Mouse (Mus musculus) hindbrain, embryonic 11.5 days (tissue): ENCODE results near the gene Stard3. TPM values are rescaled to one million over a fixed set of nuclear protein-coding genes. Genes with fewer than 3 reads are reported as not detected.

Source experiments
- ATAC-seq: fragments of 200-750 bp; cut with Nextera tagmentation; 2 replicates; pipeline ENCODE4 v1.8.0; 2017; ENCODE audit warnings: mild to moderate bottlenecking, moderate TSS enrichment, moderate library complexity; ENCODE audit not compliant: low FRiP score
- DNase-seq: peaks from one replicate; pipeline ENCODE4 v3.0.0-alpha.2; 2015; ENCODE audit warnings: low spot score
- H3K27ac ChIP-seq: fragments of 300-500 bp; sonication (generic); 2 replicates; pipeline ENCODE4 v1.5.1; 2014; ENCODE audit warnings: mild to moderate bottlenecking, low read depth, low read length
- H3K27me3 ChIP-seq: fragments of 300-500 bp; sonication (generic); 2 replicates; pipeline ENCODE4 v1.6.1; 2014; ENCODE audit warnings: mild to moderate bottlenecking, low read length, moderate library complexity, mixed read lengths; ENCODE audit not compliant: control insufficient read depth, insufficient read depth
- H3K36me3 ChIP-seq: fragments of 300-500 bp; sonication (generic); 2 replicates; pipeline ENCODE4 v1.6.1; 2014; ENCODE audit warnings: mild to moderate bottlenecking, low read length, moderate library complexity, mixed read lengths; ENCODE audit not compliant: control insufficient read depth, insufficient read depth
- H3K4me1 ChIP-seq: fragments of 300-500 bp; sonication (generic); replicated peaks from 2 replicates; pipeline ENCODE4 v1.6.1; 2014; ENCODE audit warnings: low read length, mixed read lengths; ENCODE audit not compliant: control insufficient read depth, insufficient read depth
- H3K4me2 ChIP-seq: fragments of 300-500 bp; sonication (generic); replicated peaks from 2 replicates; pipeline ENCODE4 v1.6.1; 2014; ENCODE audit warnings: mild to moderate bottlenecking, low read depth, low read length
- H3K4me3 ChIP-seq: fragments of 300-500 bp; sonication (generic); 2 replicates; pipeline ENCODE4 v1.5.1; 2014; ENCODE audit warnings: low read depth, low read length
- H3K9ac ChIP-seq: fragments of 300-500 bp; sonication (generic); 2 replicates; pipeline ENCODE4 v1.6.1; 2014; ENCODE audit warnings: low read depth, low read length
- H3K9me3 ChIP-seq: fragments of 300-500 bp; sonication (generic); 2 replicates; pipeline ENCODE4 v1.6.1; 2016; ENCODE audit warnings: low read length; ENCODE audit not compliant: control insufficient read depth
- WGBS: fragments of 180-500 bp; shearing (Covaris S2); extraction: QIAGEN DNeasy Blood & Tissue Kit; methylation state at CpG from one replicate; pipeline ENCODE4 v1.1.7; 2014; 5-methylcytosine and 5-hydroxymethylcytosine counted together
- polyA plus RNA-seq: library from polyadenylated mRNA; unstranded; fragments of >200 nt; fragmentation: Nextera tagmentation; extraction: Ambion mirVana; gene quantifications from 2 replicates; pipeline ENCODE4 v1.2.1, GENCODE M21; 2014

Gene Stard3
- polyA plus RNA-seq, 1 experiment from 2014 or later, result 43.2 TPM

GRCm38 (mm10) chr11:98389221-98389780 is 31.1 kb downstream of the Stard3 start:
- 24% methylated on average over 9 of the region's 9 CpGs for WGBS
- Histone ChIP-seq H3K4me2 (no peak overlapping the region), H3K27me3 (peaks cover 27% of the 10 kb centered on the region), H3K27ac (no peak overlapping the region), H3K4me3 (no peak overlapping the region), H3K4me1 (no peaks in the 10 kb centered on the region), H3K36me3 (no peaks in the 10 kb centered on the region), H3K9me3 (no peaks in the 10 kb centered on the region), H3K9ac (no peak overlapping the region)
- DNase-seq, result peak; percentile 64
- no peak for ATAC-seq

- no peak overlapping the region for H3K4me3 ChIP-seq
- no peaks in the 10 kb centered on the region for H3K9me3 ChIP-seq
- ATAC-seq (no peak), DNase-seq (no peak)
- H3K4me2 ChIP-seq, result no peak overlapping the region
- H3K4me1 ChIP-seq, result no peaks in the 10 kb centered on the region
- WGBS, result 79% methylated on average over 12 of the region's 12 CpGs
- no peaks in the 10 kb centered on the region for H3K36me3 ChIP-seq
- H3K27ac ChIP-seq, result no peak overlapping the region
- H3K27me3 ChIP-seq, result peaks cover 22% of the 10 kb centered on the region
- no peak overlapping the region for H3K9ac ChIP-seq
Measured at GRCm38 (mm10) chr11:98390141-98390540, 32.0 kb downstream of the Stard3 start.

- 19% methylated on average over 8 of the region's 8 CpGs for WGBS
- peaks cover 10% of the 10 kb centered on the region for H3K27me3 ChIP-seq
Measured at GRCm38 (mm10) chr11:98392034-98392433, 33.9 kb downstream of the Stard3 start.

GRCm38 (mm10) chr11:98392645-98393044 is 34.5 kb downstream of the Stard3 start:
- Histone ChIP-seq H3K27me3 (peaks cover 4% of the 10 kb centered on the region), H3K4me2 (no peak overlapping the region)

More at GRCm38 (mm10) chr11:98392034-98392433, 33.9 kb downstream of the Stard3 start:
- H3K27ac ChIP-seq, result no peak overlapping the region
- no peaks in the 10 kb centered on the region for H3K4me1 ChIP-seq
- H3K9me3 ChIP-seq, result no peaks in the 10 kb centered on the region
- no peak for DNase-seq
- no peak overlapping the region for H3K4me3 ChIP-seq
- ATAC-seq, result no peak
- H3K9ac ChIP-seq, result no peak overlapping the region
- no peaks in the 10 kb centered on the region for H3K36me3 ChIP-seq
- no peak overlapping the region for H3K4me2 ChIP-seq

GRCm38 (mm10) chr11:98393317-98393716 is 35.1 kb downstream of the Stard3 start:
- DNase-seq (no peak), ATAC-seq (no peak)
- no peak overlapping the region for H3K27ac ChIP-seq
- no peaks in the 10 kb centered on the region for H3K9me3 ChIP-seq
- H3K4me2 ChIP-seq, result no peak overlapping the region
- H3K27me3 ChIP-seq, result peaks cover 3% of the 10 kb centered on the region
- no peaks in the 10 kb centered on the region for H3K4me1 ChIP-seq
- 80% methylated on average over 6 of the region's 6 CpGs for WGBS
- no peaks in the 10 kb centered on the region for H3K36me3 ChIP-seq
- no peak overlapping the region for H3K9ac ChIP-seq
- no peak overlapping the region for H3K4me3 ChIP-seq

More at GRCm38 (mm10) chr11:98392645-98393044, 34.5 kb downstream of the Stard3 start:
- ATAC-seq (no peak), DNase-seq (no peak)
- H3K27ac ChIP-seq, result no peak overlapping the region
- no peak overlapping the region for H3K9ac ChIP-seq
- no peak overlapping the region for H3K4me3 ChIP-seq
- WGBS, result 44% methylated on average over 4 of the region's 4 CpGs
- no peaks in the 10 kb centered on the region for H3K36me3 ChIP-seq
- no peaks in the 10 kb centered on the region for H3K9me3 ChIP-seq
- no peaks in the 10 kb centered on the region for H3K4me1 ChIP-seq

- H3K9me3 ChIP-seq, result no peaks in the 10 kb centered on the region
- H3K36me3 ChIP-seq, result no peaks in the 10 kb centered on the region
- H3K4me1 ChIP-seq, result no peaks in the 10 kb centered on the region
- no peak overlapping the region for H3K9ac ChIP-seq
- H3K4me2 ChIP-seq, result no peak overlapping the region
- H3K27me3 ChIP-seq, result peaks cover 3% of the 10 kb centered on the region; the same call in 1 of the 2 replicates
- 57% methylated on average over 6 of the region's 6 CpGs for WGBS
- no peak overlapping the region for H3K27ac ChIP-seq
- ATAC-seq, result no peak
- DNase-seq, result no peak
- H3K4me3 ChIP-seq, result no peak overlapping the region
Measured at GRCm38 (mm10) chr11:98394301-98394700, 36.1 kb downstream of the Stard3 start.

GRCm38 (mm10) chr11:98395041-98395440 is 36.9 kb downstream of the Stard3 start:
- H3K4me2 ChIP-seq, result no peak overlapping the region
- H3K9ac ChIP-seq, result no peak overlapping the region
- H3K9me3 ChIP-seq, result no peaks in the 10 kb centered on the region
- 59% methylated on average over 4 of the region's 4 CpGs for WGBS
- peaks cover 3% of the 10 kb centered on the region; the same call in 1 of the 2 replicates for H3K27me3 ChIP-seq
- no peak overlapping the region for H3K27ac ChIP-seq
- no peaks in the 10 kb centered on the region for H3K4me1 ChIP-seq
- no peak overlapping the region for H3K4me3 ChIP-seq
- DNase-seq (no peak), ATAC-seq (no peak)
- no peaks in the 10 kb centered on the region for H3K36me3 ChIP-seq

- WGBS, result 89% methylated on average over 7 of the region's 7 CpGs
- ATAC-seq, result no peak
- Histone ChIP-seq H3K9ac (no peak overlapping the region), H3K9me3 (no peaks in the 10 kb centered on the region), H3K4me1 (0 out of 2 replicates have a peak, but pooled peaks cover 2% of the 10 kb centered on the region), H3K4me3 (no peak overlapping the region), H3K36me3 (no peaks in the 10 kb centered on the region), H3K27me3 (no peaks in the 10 kb centered on the region), H3K27ac (no peak overlapping the region), H3K4me2 (no peak overlapping the region)
- no peak for DNase-seq
Measured at GRCm38 (mm10) chr11:98397946-98398345, 39.8 kb downstream of the Stard3 start.

GRCm38 (mm10) chr11:98400161-98400726 is 42.1 kb downstream of the Stard3 start, which contains the start of gene Pgap3:
Gene Pgap3, minus strand, starts transcription at chr11:98400490.
- DNase-seq, result peak; percentile 92
- ATAC-seq, result peak; percentile 92
- 1% methylated on average over 40 of the region's 40 CpGs for WGBS

More at GRCm38 (mm10) chr11:98400161-98400726, 42.1 kb downstream of the Stard3 start, which contains the start of gene Pgap3:
- Histone ChIP-seq H3K9me3 (no peaks in the 10 kb centered on the region), H3K36me3 (no peaks in the 10 kb centered on the region), H3K9ac (peak within 1 kb of the TSS; percentile 81), H3K4me3 (peak within 1 kb of the TSS; percentile 58), H3K27ac (peak within 1 kb of the TSS; percentile 95), H3K27me3 (no peaks in the 10 kb centered on the region), H3K4me1 (0 out of 2 replicates have a peak, but pooled peaks cover 2% of the 10 kb centered on the region), H3K4me2 (peak within 1 kb of the TSS; percentile 41)
